ENCODE assay signal across 8 mouse cellular contexts in the genomic region with DNA sequence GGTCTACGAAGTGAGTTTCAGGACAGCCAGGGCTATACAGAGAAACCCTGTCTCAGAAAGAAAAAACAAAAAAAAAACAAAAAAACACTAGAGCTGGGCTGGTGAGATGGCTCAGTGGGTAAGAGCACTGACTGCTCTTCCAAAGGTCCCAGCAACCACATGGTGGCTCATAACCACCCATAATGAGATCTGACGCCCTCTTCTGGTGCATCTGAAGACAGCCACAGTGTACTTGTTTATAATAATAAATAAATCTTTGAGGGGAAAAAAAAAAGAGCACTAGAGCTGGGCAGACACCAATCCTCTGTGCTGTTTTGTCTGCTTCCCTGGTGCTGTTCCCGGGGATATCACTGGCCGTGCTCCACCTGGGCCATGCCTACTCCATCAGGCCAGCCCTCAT. TPM values are rescaled to one million over a fixed set of nuclear protein-coding genes. Genes with fewer than 3 reads are reported as not detected.
DNase-seq lines count a peak whose midpoint lies in the region; ATAC-seq and TF ChIP-seq lines count a peak whose summit lies in the region.
"Not testable (repeated sequence)": the region's sequence is repeated elsewhere in the genome, so short reads cannot be mapped to it uniquely, and the experiment has no call there.
"Had no signal": no experiment of that assay in that cellular context is flagged by ENCODE, and none has a peak within 500 bp of the region (broad histone marks: within the 10 kb centered on the region; RNA-seq: fewer than 3 reads in every experiment).

No protein-coding gene starts in this region.

- peak; percentile 11 to 43 (median 16); a peak in 3 of 6 replicates for TF ChIP-seq CTCF in MEL (IDR thresholded peaks at IDR 0.05 in 2 of 3, conservative IDR thresholded peaks at IDR 0.05 in 1 of 3; ENCODE audit: control insufficient read depth in 1 of 3, insufficient read depth in 1 of 3, low read depth in 2 of 3, low read length in 3 of 3, poor library complexity in 1 of 3, severe bottlenecking in 1 of 3)
- 0 out of 2 replicates have a peak, but pooled peaks have one; percentile 23 for TF ChIP-seq CTCF in kidney, postnatal 0 days (IDR thresholded peaks at IDR 0.05; ENCODE audit: low read depth)
- peak; percentile 7; the same call in 1 of the 2 replicates for TF ChIP-seq CTCF in left cerebral cortex, adult 2 months (IDR thresholded peaks at IDR 0.05)
- TF ChIP-seq CTCF in liver, postnatal 0 days (IDR thresholded peaks at IDR 0.05; ENCODE audit: low read depth) = 0 out of 2 replicates have a peak, but pooled peaks have one; percentile 14
- TF ChIP-seq CTCF in midbrain, postnatal 0 days (IDR thresholded peaks at IDR 0.05) = 0 out of 2 replicates have a peak, but pooled peaks have one; percentile 9

- H3K4me2 ChIP-seq in kidney, postnatal 0 days (ENCODE audit: low read length); liver, postnatal 0 days (ENCODE audit: low read depth, low read length); midbrain, postnatal 0 days (ENCODE audit: low read depth, low read length, poor library complexity, severe bottlenecking): not testable (repeated sequence)

- TF ChIP-seq RAD21 in MEL (IDR thresholded peaks at IDR 0.05; ENCODE audit: low read depth, low read length) = peak; percentile 17

- DNase-seq in MEL (ENCODE audit: low read depth, low spot score); kidney, postnatal 0 days (ENCODE audit: low spot score); left cerebral cortex, adult 2 months (ENCODE audit: extremely low spot score in 1 of 2, low spot score in 2 of 2); liver, postnatal 0 days; midbrain, postnatal 0 days (ENCODE audit: low spot score): not testable (repeated sequence)

- not testable (repeated sequence) for ATAC-seq in kidney, postnatal 0 days (replicated peaks; ENCODE audit: low FRiP score, low read depth); liver, postnatal 0 days; midbrain, postnatal 0 days (ENCODE audit: low FRiP score)

- H3K27ac ChIP-seq in MEL (ENCODE audit: control insufficient read depth, low read depth, low read length); kidney, postnatal 0 days; left cerebral cortex, adult 2 months; liver, postnatal 0 days (ENCODE audit: low read depth); midbrain, postnatal 0 days (ENCODE audit: low read depth, low read length): not testable (repeated sequence)

- H3K9ac ChIP-seq in MEL (ENCODE audit: control insufficient read depth, low read depth, low read length, poor library complexity, severe bottlenecking); kidney, postnatal 0 days (ENCODE audit: low read depth, low read length); liver, postnatal 0 days (replicated peaks); midbrain, postnatal 0 days (replicated peaks; ENCODE audit: low read length, poor library complexity, severe bottlenecking): not testable (repeated sequence)

- intact Hi-C loops in left cerebral cortex, adult 2 months (cut with DNase I) = loop anchor here (5.0 kb wide), 1 partner anchor 95 kb away; no protein-coding TSS in a partner anchor

- 72% methylated on average over 4 of the region's 4 CpGs for WGBS in kidney, postnatal 0 days
- 69% methylated on average over 4 of the region's 4 CpGs for WGBS in liver, postnatal 0 days (ENCODE audit: insufficient replicate concordance)
- 75% methylated on average over 4 of the region's 4 CpGs for WGBS in midbrain, postnatal 0 days

- not testable (repeated sequence) for H3K27me3 ChIP-seq in MEL (ENCODE audit: control insufficient read depth in 1 of 2, insufficient read depth in 2 of 2, low read length in 2 of 2); kidney, postnatal 0 days (ENCODE audit: insufficient read depth, low read length); liver, postnatal 0 days (ENCODE audit: insufficient read depth, low read length); midbrain, postnatal 0 days (ENCODE audit: insufficient read depth, low read length)

- H3K4me3 ChIP-seq in MEL (ENCODE audit: control insufficient read depth in 1 of 2, insufficient read depth in 1 of 2, low read depth in 2 of 2, low read length in 2 of 2); kidney, postnatal 0 days (replicated peaks; ENCODE audit: low read depth, low read length); left cerebral cortex, adult 2 months; liver, postnatal 0 days (ENCODE audit: low read depth, low read length); midbrain, postnatal 0 days (ENCODE audit: low read depth, low read length): not testable (repeated sequence)

- not testable (repeated sequence) for H3K9me3 ChIP-seq in MEL (replicated peaks; ENCODE audit: insufficient read depth, low read length); kidney, postnatal 0 days (replicated peaks; ENCODE audit: low read length); liver, postnatal 0 days (ENCODE audit: low read length); midbrain, postnatal 0 days (ENCODE audit: low read length)

- not testable (repeated sequence) for TF ChIP-seq POLR2A in MEL (IDR thresholded peaks at IDR 0.05; ENCODE audit: control insufficient read depth in 1 of 2, insufficient read depth in 1 of 2, low read depth in 1 of 2, low read length in 2 of 2, poor library complexity in 1 of 2)

- peaks cover 0 to 13% of the 10 kb centered on the region in 2 experiments; a peak in 2 of 4 replicates for H3K36me3 ChIP-seq in MEL (ENCODE audit: control insufficient read depth in 1 of 2, insufficient read depth in 2 of 2, low read length in 2 of 2)
- H3K36me3 ChIP-seq in kidney, postnatal 0 days (ENCODE audit: insufficient read depth, low read length); liver, postnatal 0 days (replicated peaks; ENCODE audit: insufficient read depth, low read length); midbrain, postnatal 0 days (ENCODE audit: insufficient read depth, low read length): not testable (repeated sequence)

- peaks cover 10 to 26% of the 10 kb centered on the region in 2 experiments for H3K4me1 ChIP-seq in MEL (ENCODE audit: control insufficient read depth in 1 of 2, insufficient read depth in 2 of 2, low read length in 2 of 2)
- H3K4me1 ChIP-seq in kidney, postnatal 0 days (replicated peaks; ENCODE audit: insufficient read depth, low read length) = peaks cover 14% of the 10 kb centered on the region; the same call in 1 of the 2 replicates
- peaks cover 30% of the 10 kb centered on the region for H3K4me1 ChIP-seq in liver, postnatal 0 days (ENCODE audit: insufficient read depth)
- not testable (repeated sequence) for H3K4me1 ChIP-seq in midbrain, postnatal 0 days (ENCODE audit: insufficient read depth, low read length)

- not testable (repeated sequence) for H3K79me2 ChIP-seq in MEL (ENCODE audit: control insufficient read depth, insufficient read depth, low read length, poor library complexity)

- TF ChIP-seq EP300 in MEL (IDR thresholded peaks at IDR 0.05; ENCODE audit: low read depth in 1 of 2, low read length in 2 of 2); liver, postnatal 0 days (IDR thresholded peaks at IDR 0.05; ENCODE audit: low read depth): not testable (repeated sequence)

TF ChIP-seq in MEL, 35 proteins besides CTCF, POLR2A, EP300 and RAD21:
- TF ChIP-seq SMC3 (IDR thresholded peaks at IDR 0.05; ENCODE audit: low read depth, low read length) = peak; percentile 42
- TF ChIP-seq ZC3H11A (IDR thresholded peaks at IDR 0.05; ENCODE audit: low read depth, low read length) = 0 out of 2 replicates have a peak, but pooled peaks have one; percentile 11
- peak; percentile 26; the same call in 1 of the 2 replicates for TF ChIP-seq ZNF384 (IDR thresholded peaks at IDR 0.05; ENCODE audit: low read depth, low read length)
- TF ChIP-seq MYC (IDR thresholded peaks at IDR 0.05; ENCODE audit: low read depth, low read length) = peak; percentile 67; the same call in 1 of the 2 replicates

RNA-seq across cellular contexts. Expression of a gene that starts 22.2 kb away (rescaled TPM):
- not detected in 2 replicates for total RNA-seq in MEL (2012; rRNA removed)
- not detected for polyA plus RNA-seq in MEL (2012; ENCODE audit: insufficient read depth in 1 of 2, insufficient read length in 2 of 2, low read depth in 1 of 2, low replicate concordance in 2 of 2, missing spikeins in 1 of 2)
- 0.05 and 0.24 TPM in 2 replicates for polyA plus RNA-seq in kidney, postnatal 0 days (2015; fragmentation: Nextera tagmentation; extraction: Ambion mirVana)
- 100 to 1,000 TPM; 219 to 227 TPM for total RNA-seq in left cerebral cortex, adult 2 months (2021)
- not detected in 2 replicates for polyA plus RNA-seq in liver, postnatal 0 days (2015; fragmentation: Nextera tagmentation; extraction: Ambion mirVana)
- 229 and 248 TPM in 2 replicates for total RNA-seq in midbrain, postnatal 0 days (2014; rRNA removed)
- polyA plus RNA-seq in midbrain, postnatal 0 days (2015; fragmentation: Nextera tagmentation; extraction: Ambion mirVana) = 294 and 310 TPM in 2 replicates
- polyA plus RNA-seq: C2C12; erythroblast, embryonic 14.5 days; G1E had no signal

RNA-seq across cellular contexts. Expression of a gene that starts 22.6 kb away (rescaled TPM):
- total RNA-seq in MEL (2012; rRNA removed) = 64.6 and 65.0 TPM in 2 replicates
- 100 to 1,000 TPM; 147 to 455 TPM for polyA plus RNA-seq in MEL (2012; ENCODE audit: insufficient read depth in 1 of 2, insufficient read length in 2 of 2, low read depth in 1 of 2, low replicate concordance in 2 of 2, missing spikeins in 1 of 2)
- 68.4 and 87.5 TPM in 2 replicates for polyA plus RNA-seq in kidney, postnatal 0 days (2015; fragmentation: Nextera tagmentation; extraction: Ambion mirVana)
- total RNA-seq in left cerebral cortex, adult 2 months (2021) = 10 to 100 TPM; 73.7 to 82.1 TPM
- polyA plus RNA-seq in liver, postnatal 0 days (2015; fragmentation: Nextera tagmentation; extraction: Ambion mirVana) = 30.2 and 36.1 TPM in 2 replicates
- 64.1 and 68.1 TPM in 2 replicates for total RNA-seq in midbrain, postnatal 0 days (2014; rRNA removed)
- 81.8 and 83.0 TPM in 2 replicates for polyA plus RNA-seq in midbrain, postnatal 0 days (2015; fragmentation: Nextera tagmentation; extraction: Ambion mirVana)

RNA-seq across cellular contexts. Expression of a gene that starts 58.4 kb away (rescaled TPM):
- 29.0 and 31.1 TPM in 2 replicates for total RNA-seq in MEL (2012; rRNA removed)
- 10 to 100 TPM in 1 of 2 experiments, not detected in 1; 47.5 TPM for polyA plus RNA-seq in MEL (2012; ENCODE audit: insufficient read depth in 1 of 2, insufficient read length in 2 of 2, low read depth in 1 of 2, low replicate concordance in 2 of 2, missing spikeins in 1 of 2)
- 19.2 and 20.3 TPM in 2 replicates for polyA plus RNA-seq in kidney, postnatal 0 days (2015; fragmentation: Nextera tagmentation; extraction: Ambion mirVana)
- 10 to 100 TPM; 20.0 to 20.1 TPM for total RNA-seq in left cerebral cortex, adult 2 months (2021)
- polyA plus RNA-seq in liver, postnatal 0 days (2015; fragmentation: Nextera tagmentation; extraction: Ambion mirVana) = 7.7 and 8.0 TPM in 2 replicates
- 26.3 and 29.2 TPM in 2 replicates for total RNA-seq in midbrain, postnatal 0 days (2014; rRNA removed)
- 21.8 and 23.6 TPM in 2 replicates for polyA plus RNA-seq in midbrain, postnatal 0 days (2015; fragmentation: Nextera tagmentation; extraction: Ambion mirVana)

Comparison
In these comparisons a context has a peak if more than half of its experiments do, and no peak if none do; other contexts are left out.
1. RNA of a gene that starts 22.2 kb away (polyA plus RNA-seq): 294 to 310 TPM in midbrain, postnatal 0 days; 0.05 to 0.24 TPM in kidney, postnatal 0 days, not detected in MEL and not detected in liver, postnatal 0 days; every median in the first group is over 100 times any median in the second.
2. Peak in every context shown above with its lines, with median percentiles within 50 percentile points of each other: CTCF ChIP-seq.